Mouse (Mus musculus): ENCODE data around the gene Cfap54. TPM values are rescaled to one million over a fixed set of nuclear protein-coding genes. Genes with fewer than 3 reads are reported as not detected.
A peak's percentile ranks its signal among the peaks of the same experiment; 100 is the strongest.

Gene Cfap54
- polyA plus RNA-seq, 1 experiment from 2014 or later = 1.5 TPM

DNA sequence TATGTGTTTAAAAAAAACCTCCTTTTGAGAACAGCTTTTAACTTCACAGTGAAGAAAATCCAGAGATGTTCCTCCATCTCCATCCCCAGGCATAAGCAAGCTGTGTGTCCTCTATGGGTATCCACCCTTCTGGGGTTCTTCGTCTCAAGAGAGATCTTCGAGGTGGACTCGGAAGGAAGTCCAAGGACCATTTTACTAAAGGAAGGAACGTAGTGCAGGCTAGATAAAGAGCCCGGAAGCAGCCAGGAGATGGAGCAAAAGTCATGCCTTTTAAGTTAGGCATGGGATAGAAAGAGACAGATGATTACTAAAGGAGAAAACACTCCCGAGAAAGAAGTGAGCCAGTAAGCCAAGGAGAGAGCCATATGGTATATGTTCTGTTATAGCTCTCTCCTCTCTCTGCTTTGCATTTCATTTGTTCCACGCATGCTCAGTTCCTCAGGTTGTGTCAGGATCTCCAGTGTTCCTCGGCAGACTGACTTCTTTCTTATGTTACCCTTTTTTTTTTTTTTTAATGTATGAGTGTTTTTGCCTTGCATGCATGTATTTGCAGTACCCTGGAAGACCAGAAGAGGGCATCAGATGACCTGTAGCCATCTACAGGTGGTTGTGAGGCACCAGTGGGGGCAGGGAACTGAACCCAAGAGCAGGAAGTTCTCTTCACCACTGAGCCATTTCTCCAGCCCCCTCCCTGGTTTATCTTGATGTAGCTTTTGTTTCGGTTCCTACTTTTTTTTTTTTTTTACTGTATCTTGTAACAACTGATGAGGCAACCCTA lies 11.1 kb downstream of the Cfap54 start:
- Histone ChIP-seq H3K4me1 (no peaks in the 10 kb centered on the region), H3K4me3 (no peak overlapping the region), H3K27ac (replicated peaks) (no peak overlapping the region), H3K27me3 (ENCODE audit: low read depth, poor library complexity, severe bottlenecking) (no peaks in the 10 kb centered on the region), H3K9me3 (replicated peaks) (no peaks in the 10 kb centered on the region), H3K36me3 (no peaks in the 10 kb centered on the region)
- WGBS = 80% methylated on average over 9 of the region's 9 CpGs
- no peak for DNase-seq (ENCODE audit: low spot score)

DNA sequence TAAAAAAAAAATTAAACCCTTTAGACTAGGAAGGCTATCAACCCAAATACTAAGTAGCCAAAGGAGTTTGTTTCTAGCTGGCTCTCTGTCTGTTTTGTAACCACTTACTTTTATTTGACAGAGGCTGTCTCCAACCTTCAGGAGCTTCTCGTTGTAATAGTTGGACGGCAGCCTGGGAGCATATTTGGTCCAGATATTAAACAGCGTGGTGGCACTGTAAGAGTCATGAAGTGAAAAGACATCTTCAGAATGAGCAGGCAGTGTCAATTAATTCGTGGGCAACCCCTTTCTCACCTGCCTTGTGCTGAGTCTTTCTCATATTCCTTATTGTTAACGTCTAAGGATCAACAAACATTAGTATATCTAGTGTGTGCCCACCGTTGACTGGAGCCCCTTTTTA lies 11.7 kb downstream of the Cfap54 start:
- no peaks in the 10 kb centered on the region for H3K9me3 ChIP-seq (replicated peaks)
- no peaks in the 10 kb centered on the region for H3K36me3 ChIP-seq
- H3K27me3 ChIP-seq (ENCODE audit: low read depth, poor library complexity, severe bottlenecking) = no peaks in the 10 kb centered on the region
- 85% methylated on average over 6 of the region's 6 CpGs for WGBS
- no peaks in the 10 kb centered on the region for H3K4me1 ChIP-seq
- DNase-seq (ENCODE audit: low spot score) = no peak
- H3K4me3 ChIP-seq = no peak overlapping the region
- no peak overlapping the region for H3K27ac ChIP-seq (replicated peaks)

DNA sequence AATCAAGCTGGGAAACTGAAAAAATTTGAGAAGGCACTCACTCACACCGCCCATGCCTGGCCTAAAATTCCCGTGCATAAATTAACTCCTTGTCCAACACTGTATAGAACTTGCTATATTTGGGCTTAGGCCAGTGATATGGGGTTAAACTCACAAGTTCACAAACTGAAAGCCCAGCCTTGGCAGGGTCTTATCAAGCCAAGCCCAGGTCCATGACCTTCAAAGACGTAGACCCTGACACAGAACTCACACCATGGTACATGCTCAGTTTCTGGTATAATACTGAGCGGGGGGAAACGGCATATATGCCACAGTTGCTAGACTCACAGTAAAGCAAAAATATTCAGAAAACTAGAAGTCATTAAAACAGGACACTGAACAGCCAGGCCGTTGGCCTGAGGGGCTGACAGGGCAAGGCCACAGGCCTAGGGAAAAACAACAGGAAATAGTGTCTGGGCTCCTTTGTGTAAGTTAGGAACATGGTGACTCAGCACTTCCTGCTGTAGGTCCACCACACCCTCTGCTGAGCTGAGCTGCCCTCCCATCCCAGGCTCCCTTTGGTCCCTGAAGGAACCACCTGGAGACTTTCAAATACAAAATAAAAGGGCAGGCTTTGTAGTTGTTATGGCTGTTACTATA lies 12.3 kb downstream of the Cfap54 start:
- Histone ChIP-seq H3K27me3 (ENCODE audit: low read depth, poor library complexity, severe bottlenecking) (no peaks in the 10 kb centered on the region), H3K27ac (replicated peaks) (peak overlapping the region; percentile 13; the same call in 1 of the 2 replicates), H3K9me3 (replicated peaks) (no peaks in the 10 kb centered on the region), H3K4me1 (no peaks in the 10 kb centered on the region), H3K4me3 (no peak overlapping the region), H3K36me3 (no peaks in the 10 kb centered on the region)
- DNase-seq (ENCODE audit: low spot score) = no peak
- WGBS = 85% methylated on average over 6 of the region's 6 CpGs

DNA sequence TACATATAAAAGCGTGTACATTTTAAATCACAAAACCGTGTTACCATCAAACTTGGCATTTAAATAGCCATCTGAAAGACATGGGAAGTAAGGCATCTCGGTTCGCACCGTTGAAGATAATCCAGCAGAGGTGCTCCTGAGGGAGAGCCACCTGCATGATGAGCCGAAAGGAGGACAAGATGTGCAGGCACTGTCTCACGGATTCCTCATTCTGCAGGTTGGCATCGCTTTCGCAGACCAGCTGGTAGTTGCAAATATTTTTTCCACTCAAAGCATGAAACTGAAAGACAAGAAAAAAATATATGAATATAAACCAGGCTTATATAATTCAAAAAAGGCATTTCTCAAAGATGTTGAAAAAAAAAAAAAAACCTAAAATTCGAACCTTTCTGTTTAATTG lies 16.4 kb downstream of the Cfap54 start:
- Histone ChIP-seq H3K4me3 (no peak overlapping the region), H3K27me3 (ENCODE audit: low read depth, poor library complexity, severe bottlenecking) (no peaks in the 10 kb centered on the region), H3K9me3 (replicated peaks) (no peaks in the 10 kb centered on the region), H3K36me3 (no peaks in the 10 kb centered on the region), H3K4me1 (no peaks in the 10 kb centered on the region), H3K27ac (replicated peaks) (no peak overlapping the region)
- DNase-seq (ENCODE audit: low spot score) = no peak
- 87% methylated on average over 10 of the region's 10 CpGs for WGBS

DNA sequence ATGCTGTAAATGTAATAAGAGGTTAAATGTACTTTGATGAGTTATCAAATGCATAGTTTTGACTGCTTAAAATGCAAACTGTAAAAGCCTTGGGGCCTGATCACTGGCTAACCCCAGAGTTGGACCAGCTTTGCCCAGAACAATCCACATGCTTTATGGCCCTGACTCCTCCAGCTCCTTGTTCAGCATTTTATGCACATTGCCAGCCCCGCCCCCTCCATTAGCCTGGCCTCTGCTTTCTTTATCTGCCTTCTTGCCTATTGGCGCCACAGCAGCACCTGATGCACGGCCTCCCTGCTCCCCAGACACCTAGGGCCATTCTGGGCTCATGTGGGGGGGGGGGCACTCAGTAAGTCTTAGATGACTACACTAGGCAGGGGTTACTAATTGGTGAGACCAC lies 17.8 kb downstream of the Cfap54 start:
- Histone ChIP-seq H3K4me3 (no peak overlapping the region), H3K4me1 (no peaks in the 10 kb centered on the region), H3K36me3 (no peaks in the 10 kb centered on the region), H3K27ac (replicated peaks) (no peak overlapping the region), H3K9me3 (replicated peaks) (no peaks in the 10 kb centered on the region), H3K27me3 (ENCODE audit: low read depth, poor library complexity, severe bottlenecking) (no peaks in the 10 kb centered on the region)
- WGBS = 73% methylated on average over 3 of the region's 3 CpGs
- no peak for DNase-seq (ENCODE audit: low spot score)

DNA sequence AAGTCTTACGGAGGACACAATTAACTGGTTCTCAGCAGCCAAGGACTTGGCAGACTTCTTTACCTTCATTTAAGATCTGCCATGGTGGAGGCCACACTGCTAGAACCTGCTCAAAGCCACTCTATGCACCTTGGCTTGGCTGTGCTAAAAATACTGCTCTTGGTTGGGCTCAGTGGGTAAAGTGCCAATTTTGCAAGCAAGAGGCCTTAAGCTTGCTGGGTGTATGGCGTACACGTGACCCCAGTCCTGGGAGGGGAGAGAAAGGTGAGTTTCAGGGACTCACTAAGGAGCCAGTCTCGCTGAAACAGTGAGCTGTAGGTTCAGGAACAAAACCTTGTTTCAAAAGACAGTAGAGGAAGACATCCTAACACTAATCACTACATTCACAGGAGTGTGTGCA lies 19.0 kb downstream of the Cfap54 start:
- no peaks in the 10 kb centered on the region for H3K36me3 ChIP-seq
- 83% methylated on average over 4 of the region's 4 CpGs for WGBS
- no peaks in the 10 kb centered on the region for H3K9me3 ChIP-seq (replicated peaks)
- H3K4me3 ChIP-seq = no peak overlapping the region
- no peaks in the 10 kb centered on the region for H3K4me1 ChIP-seq
- no peak overlapping the region for H3K27ac ChIP-seq (replicated peaks)
- no peak for DNase-seq (ENCODE audit: low spot score)
- H3K27me3 ChIP-seq (ENCODE audit: low read depth, poor library complexity, severe bottlenecking) = no peaks in the 10 kb centered on the region

DNA sequence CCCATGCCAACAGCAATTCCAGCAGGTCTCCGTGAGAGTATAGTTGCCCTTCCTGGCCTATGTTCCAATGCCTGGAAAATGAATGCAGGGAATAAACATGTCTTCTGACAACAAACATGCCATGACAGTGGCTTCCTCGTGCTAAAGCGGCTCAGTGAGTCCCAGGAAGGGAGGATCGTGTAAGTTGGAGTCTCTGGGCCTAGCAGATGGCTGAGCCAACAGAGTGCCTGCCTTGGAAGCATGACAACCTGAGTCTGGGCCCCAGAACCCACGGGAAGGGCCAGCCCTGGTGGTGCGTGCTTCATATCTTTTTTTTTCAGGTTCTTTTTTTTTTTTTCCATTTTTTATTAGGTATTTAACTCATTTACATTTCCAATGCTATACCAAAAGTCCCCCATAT lies 27.6 kb downstream of the Cfap54 start:
- no peak for DNase-seq (ENCODE audit: low spot score)
- Histone ChIP-seq H3K36me3 (no peaks in the 10 kb centered on the region), H3K4me1 (peaks cover 5% of the 10 kb centered on the region; the same call in 1 of the 2 replicates), H3K9me3 (replicated peaks) (no peaks in the 10 kb centered on the region), H3K27me3 (ENCODE audit: low read depth, poor library complexity, severe bottlenecking) (no peaks in the 10 kb centered on the region; the same call in 1 of the 2 replicates), H3K27ac (replicated peaks) (no peak overlapping the region), H3K4me3 (no peak overlapping the region)
- 82% methylated on average over 6 of the region's 6 CpGs for WGBS

DNA sequence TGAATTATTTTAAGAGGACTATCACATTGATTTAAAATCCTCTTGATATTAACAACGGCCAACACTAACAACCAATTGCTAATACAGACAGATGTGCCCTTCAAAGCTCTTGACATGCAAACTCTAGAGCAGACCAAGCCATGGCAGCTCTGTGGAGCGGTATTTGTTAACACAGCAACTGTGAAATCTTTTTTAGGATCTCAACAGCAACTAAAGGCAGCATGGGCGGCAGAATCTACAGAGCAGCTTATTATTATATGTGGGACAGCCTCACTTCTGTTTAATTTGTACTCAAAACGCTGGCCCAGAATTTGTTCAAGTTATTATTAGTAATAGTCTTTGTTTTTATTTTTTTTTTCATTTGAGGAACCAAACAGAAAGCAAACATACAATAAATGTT lies 28.1 kb downstream of the Cfap54 start:
- peaks cover 5% of the 10 kb centered on the region; the same call in 1 of the 2 replicates for H3K4me1 ChIP-seq
- no peak overlapping the region for H3K27ac ChIP-seq (replicated peaks)
- no peak overlapping the region for H3K4me3 ChIP-seq
- no peak for DNase-seq (ENCODE audit: low spot score)
- H3K36me3 ChIP-seq = no peaks in the 10 kb centered on the region
- no peaks in the 10 kb centered on the region for H3K9me3 ChIP-seq (replicated peaks)
- H3K27me3 ChIP-seq (ENCODE audit: low read depth, poor library complexity, severe bottlenecking) = no peaks in the 10 kb centered on the region; the same call in 1 of the 2 replicates
- 88% methylated on average over 4 of the region's 4 CpGs for WGBS

DNA sequence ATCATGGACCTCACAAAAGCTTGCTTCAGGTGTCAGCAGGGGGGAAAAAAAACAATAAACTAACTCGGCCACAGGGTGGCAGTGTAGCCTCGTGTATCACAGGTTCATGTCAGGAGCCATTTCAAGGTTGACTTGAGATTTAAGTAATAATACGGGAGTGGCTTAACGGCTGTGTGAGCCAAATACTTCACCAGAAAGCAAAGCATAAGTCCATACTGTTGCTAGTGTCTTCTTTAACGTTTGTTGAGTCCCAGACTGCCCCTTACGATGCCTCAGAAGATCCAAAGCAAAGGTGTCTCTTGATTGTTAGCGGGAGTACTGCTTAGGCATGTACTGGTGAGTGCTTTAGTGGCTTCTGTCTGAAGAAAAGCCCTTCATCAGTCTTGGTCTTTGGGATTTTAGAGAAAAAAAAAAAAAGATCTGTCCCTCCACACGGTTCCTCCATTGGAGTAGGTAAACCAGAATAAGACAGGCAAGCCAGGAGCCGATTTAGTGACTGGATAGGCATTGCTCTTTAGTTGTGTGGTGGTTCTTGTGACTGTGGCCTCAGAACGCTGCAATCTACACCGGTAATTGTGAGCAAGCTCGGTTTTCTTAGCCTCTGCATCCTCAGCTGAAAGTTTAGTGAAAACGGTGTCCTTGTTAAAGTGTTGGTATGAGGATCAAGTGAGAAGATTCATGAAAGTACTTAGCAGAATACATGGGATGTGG lies 30.2 kb downstream of the Cfap54 start:
- H3K9me3 ChIP-seq (replicated peaks) = no peaks in the 10 kb centered on the region
- H3K27me3 ChIP-seq (ENCODE audit: low read depth, poor library complexity, severe bottlenecking) = no peaks in the 10 kb centered on the region; the same call in 1 of the 2 replicates
- WGBS = 41% methylated on average over 13 of the region's 13 CpGs
- H3K36me3 ChIP-seq = no peaks in the 10 kb centered on the region
- H3K27ac ChIP-seq (replicated peaks) = no peak overlapping the region
- peaks cover 5% of the 10 kb centered on the region; the same call in 1 of the 2 replicates for H3K4me1 ChIP-seq
- H3K4me3 ChIP-seq = peak overlapping the region; percentile 31
- DNase-seq (ENCODE audit: low spot score) = peak; percentile 80

DNA sequence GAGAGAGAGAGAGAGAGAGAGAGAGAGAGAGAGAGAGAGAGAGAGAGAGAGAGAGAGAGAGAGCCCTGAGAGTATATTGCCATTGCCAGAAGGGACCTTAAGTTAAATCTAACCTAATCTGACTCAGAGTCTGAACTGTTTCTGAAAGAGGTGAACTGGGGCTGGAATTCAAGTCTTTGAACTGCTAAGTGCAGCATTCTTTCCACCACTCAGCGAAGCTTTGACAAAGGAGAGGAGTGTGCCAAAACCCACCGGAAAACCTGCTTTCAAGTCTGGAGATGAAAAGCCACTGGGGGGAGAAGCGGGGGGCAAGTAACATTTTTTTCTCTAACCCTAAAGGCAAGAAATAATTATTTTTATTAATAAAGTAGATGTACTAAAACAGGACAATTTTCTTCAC lies 30.8 kb downstream of the Cfap54 start:
- Histone ChIP-seq H3K36me3 (no peaks in the 10 kb centered on the region), H3K4me3 (no peak overlapping the region), H3K27me3 (ENCODE audit: low read depth, poor library complexity, severe bottlenecking) (no peaks in the 10 kb centered on the region; the same call in 1 of the 2 replicates), H3K27ac (replicated peaks) (no peak overlapping the region), H3K4me1 (peaks cover 5% of the 10 kb centered on the region; the same call in 1 of the 2 replicates), H3K9me3 (replicated peaks) (no peaks in the 10 kb centered on the region)
- DNase-seq (ENCODE audit: low spot score) = no peak
- 49% methylated on average over 3 of the region's 3 CpGs for WGBS

DNA sequence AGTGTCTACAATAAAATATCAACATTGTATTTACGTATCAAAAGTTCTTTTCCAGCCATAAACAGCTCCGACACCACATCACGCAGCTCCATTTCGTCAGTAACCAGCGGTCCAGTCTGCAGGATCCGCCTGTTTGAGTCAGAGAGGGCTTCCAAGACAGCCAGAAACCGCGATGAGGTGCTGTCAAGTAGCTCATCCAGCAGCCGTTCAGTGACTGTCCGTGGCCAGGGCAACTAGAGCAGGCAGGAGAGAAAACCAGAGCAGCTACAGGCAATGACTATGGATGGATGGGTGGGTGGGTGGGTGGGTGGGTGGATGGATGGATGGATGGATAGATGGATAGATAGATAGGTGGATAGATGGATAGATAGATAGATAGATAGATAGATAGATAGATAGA lies 38.2 kb downstream of the Cfap54 start:
- 92% methylated on average over 10 of the region's 10 CpGs for WGBS
- Histone ChIP-seq H3K27me3 (ENCODE audit: low read depth, poor library complexity, severe bottlenecking) (no peaks in the 10 kb centered on the region), H3K36me3 (no peaks in the 10 kb centered on the region), H3K4me1 (no peaks in the 10 kb centered on the region), H3K27ac (replicated peaks) (no peak overlapping the region), H3K9me3 (replicated peaks) (no peaks in the 10 kb centered on the region), H3K4me3 (no peak overlapping the region)
- DNase-seq (ENCODE audit: low spot score) = no peak

DNA sequence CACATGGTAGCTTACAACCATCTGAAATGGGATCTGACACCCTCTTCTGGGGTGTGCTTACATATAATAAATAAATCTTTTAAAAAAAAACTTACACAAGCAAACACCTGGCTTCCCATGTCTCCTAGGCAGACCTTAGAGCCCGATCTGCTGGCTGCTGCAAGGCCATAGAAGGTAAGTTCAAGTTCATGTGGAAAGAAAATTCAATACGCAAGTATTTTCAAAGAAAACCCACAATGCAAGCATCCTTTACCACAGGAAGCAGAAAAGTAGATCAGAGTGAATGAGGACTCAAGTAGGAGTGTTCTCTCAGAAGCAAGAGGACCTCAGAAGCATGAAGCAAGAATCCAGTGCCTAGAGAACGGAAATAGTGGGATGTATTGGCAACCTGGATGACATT lies 39.6 kb downstream of the Cfap54 start:
- H3K4me3 ChIP-seq = no peak overlapping the region

DNA sequence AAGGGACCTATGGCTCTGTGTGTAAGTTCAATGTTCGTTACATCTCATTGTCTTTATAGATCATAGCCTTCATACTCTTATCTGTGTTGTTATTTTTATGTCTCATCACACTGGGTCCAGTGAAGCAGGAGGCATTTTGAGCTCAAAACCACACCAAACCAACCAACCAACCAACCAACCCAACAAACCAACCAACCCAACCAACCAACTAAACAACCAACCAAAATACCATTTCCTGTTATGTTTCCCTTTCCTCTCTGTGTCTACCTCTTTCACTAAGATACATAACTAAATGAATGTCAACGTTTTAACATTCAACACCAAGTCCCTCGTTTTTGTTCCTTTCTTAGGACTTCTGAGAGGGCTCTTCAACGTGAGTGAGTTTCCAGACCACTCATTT lies 40.0 kb downstream of the Cfap54 start:
- no peak for DNase-seq (ENCODE audit: low spot score)
- Histone ChIP-seq H3K36me3 (no peaks in the 10 kb centered on the region), H3K4me1 (no peaks in the 10 kb centered on the region), H3K27me3 (ENCODE audit: low read depth, poor library complexity, severe bottlenecking) (no peaks in the 10 kb centered on the region), H3K4me3 (no peak overlapping the region), H3K27ac (replicated peaks) (no peak overlapping the region), H3K9me3 (replicated peaks) (no peaks in the 10 kb centered on the region)
- WGBS = 78% methylated on average over 4 of the region's 4 CpGs

More for the DNA sequence above, 39.6 kb downstream of the Cfap54 start:
- Histone ChIP-seq H3K4me1 (no peaks in the 10 kb centered on the region), H3K27ac (replicated peaks) (no peak overlapping the region), H3K27me3 (ENCODE audit: low read depth, poor library complexity, severe bottlenecking) (no peaks in the 10 kb centered on the region), H3K36me3 (no peaks in the 10 kb centered on the region), H3K9me3 (replicated peaks) (no peaks in the 10 kb centered on the region)
- 91% methylated on average over 3 of the region's 3 CpGs for WGBS
- DNase-seq (ENCODE audit: low spot score) = no peak

Data from midbrain, embryonic 10.5 days (tissue).